Mouse (Mus musculus): ENCODE measurements around the gene Slc2a4. TPM values are rescaled to one million over a fixed set of nuclear protein-coding genes. Genes with fewer than 3 reads are reported as not detected.
A peak's percentile ranks its signal among the peaks of the same experiment; 100 is the strongest.
"Not testable (repeated sequence)": the region's sequence is repeated elsewhere in the genome, so short reads cannot be mapped to it uniquely, and the experiment has no call there.

Gene Slc2a4
- polyA plus RNA-seq, 1 experiment from 2014 or later, result 14.9 TPM

DNA sequence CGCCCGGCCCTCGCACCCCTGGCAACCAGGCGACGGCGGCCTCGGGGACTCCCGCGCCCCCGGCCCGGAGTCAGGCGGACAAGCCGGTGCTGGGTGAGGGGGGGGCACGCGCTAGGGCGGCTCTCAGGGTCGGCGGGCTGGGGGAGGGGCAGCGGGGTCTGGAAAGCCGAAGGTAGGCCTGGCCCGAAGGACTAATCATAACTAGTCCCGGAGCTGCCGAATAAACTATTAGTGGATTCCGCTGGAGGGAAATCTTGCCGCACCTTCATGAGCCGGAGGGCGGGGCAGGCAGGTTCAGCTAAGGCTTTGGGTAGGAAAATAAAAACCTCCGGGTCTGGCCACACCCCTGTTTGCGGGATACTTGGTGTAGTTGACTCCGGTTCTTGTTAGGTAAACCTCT, 11.8 kb downstream of the Slc2a4 start:
- no peaks in the 10 kb centered on the region for H3K9me3 ChIP-seq (replicated peaks)
- H3K4me2 ChIP-seq, result peak overlapping the region; percentile 91
- peak overlapping the region; percentile 61 for H3K9ac ChIP-seq
- H3K4me3 ChIP-seq, result peak overlapping the region; percentile 56
- no peak overlapping the region for H3K27ac ChIP-seq
- 6% methylated on average over 30 of the region's 30 CpGs for WGBS (ENCODE audit: insufficient replicate concordance)
- H3K4me1 ChIP-seq, result peaks cover 38% of the 10 kb centered on the region
- peaks cover 68% of the 10 kb centered on the region for H3K27me3 ChIP-seq (replicated peaks)
- ATAC-seq, result no peak
- H3K36me3 ChIP-seq, result no peaks in the 10 kb centered on the region

DNA sequence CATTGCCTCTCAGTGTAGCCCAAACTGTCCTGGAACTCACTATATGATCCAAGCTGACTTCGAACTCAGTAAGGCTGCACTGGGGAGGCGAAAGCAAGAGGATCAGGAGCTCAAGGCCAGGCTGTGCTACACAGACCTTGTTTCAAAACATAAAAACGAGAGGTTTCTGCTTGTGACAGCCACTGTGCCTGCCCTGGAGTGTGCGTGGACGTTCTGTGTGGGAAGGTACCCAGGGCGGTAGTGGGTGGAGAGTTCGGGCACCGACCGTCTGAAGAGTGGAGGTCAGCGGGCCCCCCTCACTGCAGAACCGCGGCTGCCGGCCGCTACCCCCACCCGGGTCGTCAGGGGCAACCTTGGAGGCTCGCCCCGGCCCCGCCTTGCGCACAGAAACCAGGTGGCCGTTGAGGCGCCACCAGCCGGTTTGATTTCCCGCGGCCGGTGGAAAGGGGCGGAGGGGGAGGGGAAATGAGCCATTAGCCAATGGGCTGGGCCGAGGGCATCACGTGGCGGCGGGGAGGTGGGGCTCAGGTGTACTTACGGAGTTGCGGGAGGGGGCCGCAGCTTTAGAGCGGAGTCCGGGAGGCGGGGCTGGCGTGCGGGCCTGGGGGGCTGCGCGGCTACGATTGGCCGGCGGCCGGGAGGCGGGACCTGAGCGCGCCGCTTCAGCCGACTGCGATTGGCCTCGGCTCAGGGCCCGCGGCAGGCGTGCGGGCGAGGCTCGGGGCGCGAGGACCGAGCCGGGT, 12.7 kb downstream of the Slc2a4 start, which contains the start of gene Ybx2:
Ybx2 (plus strand) TSS at position 660 of the 743 bp plus-strand sequence.
- Histone ChIP-seq H3K4me3 (peak within 1 kb of the TSS; percentile 56), H3K36me3 (no peaks in the 10 kb centered on the region), H3K4me2 (peak within 1 kb of the TSS; percentile 91), H3K27ac (no peak within 1 kb of the TSS), H3K9ac (peak within 1 kb of the TSS; percentile 61), H3K27me3 (replicated peaks) (peaks cover 61% of the 10 kb centered on the region), H3K4me1 (peaks cover 38% of the 10 kb centered on the region), H3K9me3 (replicated peaks) (no peaks in the 10 kb centered on the region)
- peak; percentile 79 for ATAC-seq
- 1% methylated on average over 62 of the region's 62 CpGs for WGBS (ENCODE audit: insufficient replicate concordance)

DNA sequence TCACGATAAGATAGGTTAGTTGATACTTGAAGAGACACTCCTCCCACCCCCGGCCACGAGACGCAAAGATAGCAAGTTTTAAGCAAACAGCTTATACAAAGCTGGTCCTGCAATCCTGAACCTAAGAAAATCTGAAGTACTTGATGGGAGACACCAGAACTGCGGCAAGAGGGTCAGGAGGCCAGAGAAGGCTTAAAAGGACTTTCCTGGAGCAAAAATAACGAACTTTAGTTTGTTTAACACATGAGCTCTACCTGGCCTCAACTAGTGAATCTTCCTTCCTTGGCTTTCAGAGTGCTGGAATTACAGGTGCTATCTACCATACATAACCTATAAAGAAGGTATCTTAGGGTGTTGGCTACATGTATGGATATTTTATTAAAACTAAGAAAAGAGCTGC, 13.3 kb downstream of the Slc2a4 start:
- Histone ChIP-seq H3K4me1 (peaks cover 43% of the 10 kb centered on the region), H3K9me3 (replicated peaks) (no peaks in the 10 kb centered on the region), H3K36me3 (no peaks in the 10 kb centered on the region), H3K4me2 (peak overlapping the region; percentile 91), H3K27ac (no peak overlapping the region), H3K9ac (no peak overlapping the region; the same call in 1 of the 2 replicates), H3K27me3 (replicated peaks) (peaks cover 55% of the 10 kb centered on the region), H3K4me3 (peak overlapping the region; percentile 56)
- ATAC-seq, result no peak
- WGBS (ENCODE audit: insufficient replicate concordance), result 19% methylated on average over 6 of the region's 6 CpGs

DNA sequence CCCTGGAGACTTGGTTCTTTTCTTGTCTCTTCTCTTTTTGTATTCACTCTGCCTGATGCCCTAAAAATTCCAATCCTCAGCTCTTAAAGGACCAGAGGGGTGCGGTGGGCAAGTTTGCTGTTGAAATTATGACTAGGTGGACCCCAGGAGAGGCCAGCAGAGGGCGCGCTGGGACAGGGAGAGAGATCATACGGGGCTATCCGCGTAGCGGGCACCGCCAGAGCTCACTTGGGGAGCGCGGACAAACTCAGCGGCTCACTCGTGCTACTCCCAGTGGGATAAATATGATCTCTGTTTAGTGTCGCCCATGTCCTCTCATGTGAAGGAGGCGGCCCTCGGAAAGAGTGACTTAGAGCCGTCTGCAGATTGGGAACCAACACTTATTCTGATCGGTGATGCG, 13.8 kb downstream of the Slc2a4 start:
- peak overlapping the region; percentile 91 for H3K4me2 ChIP-seq
- H3K9me3 ChIP-seq (replicated peaks), result no peaks in the 10 kb centered on the region
- no peak overlapping the region for H3K9ac ChIP-seq
- H3K4me3 ChIP-seq, result peak overlapping the region; percentile 56
- ATAC-seq, result peak; percentile 59
- H3K27me3 ChIP-seq (replicated peaks), result peaks cover 50% of the 10 kb centered on the region
- H3K36me3 ChIP-seq, result no peaks in the 10 kb centered on the region
- 2% methylated on average over 18 of the region's 18 CpGs for WGBS (ENCODE audit: insufficient replicate concordance)
- H3K27ac ChIP-seq, result no peak overlapping the region; the same call in 1 of the 2 replicates
- peaks cover 44% of the 10 kb centered on the region for H3K4me1 ChIP-seq

DNA sequence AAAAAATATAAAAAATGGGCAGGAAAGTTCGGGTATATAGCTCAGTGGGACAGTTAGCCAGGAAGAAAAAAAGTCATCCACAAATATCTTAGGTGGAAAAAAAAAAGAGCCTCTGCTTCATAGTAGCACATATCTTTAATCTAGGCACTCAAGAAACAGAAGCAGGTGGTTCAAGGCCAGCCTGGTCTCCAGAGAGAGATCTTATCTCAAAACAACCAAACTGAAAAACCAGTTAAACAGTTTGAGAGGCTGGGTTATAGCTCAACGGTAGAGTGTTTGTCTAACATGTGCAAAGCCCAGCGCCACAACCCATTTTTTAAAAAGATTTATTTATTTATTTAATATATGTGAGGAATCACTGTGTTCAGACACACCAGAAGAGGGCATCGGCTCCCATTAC, 14.9 kb downstream of the Slc2a4 start:
- no peak overlapping the region for H3K27ac ChIP-seq
- H3K4me2 ChIP-seq, result no peak overlapping the region
- WGBS (ENCODE audit: insufficient replicate concordance), result 51% methylated on average over 4 of the region's 4 CpGs
- no peak overlapping the region for H3K9ac ChIP-seq
- H3K9me3 ChIP-seq (replicated peaks), result no peaks in the 10 kb centered on the region
- peaks cover 44% of the 10 kb centered on the region for H3K4me1 ChIP-seq
- ATAC-seq, result no peak
- H3K36me3 ChIP-seq, result no peaks in the 10 kb centered on the region
- peaks cover 39% of the 10 kb centered on the region for H3K27me3 ChIP-seq (replicated peaks)
- H3K4me3 ChIP-seq, result no peak overlapping the region

DNA sequence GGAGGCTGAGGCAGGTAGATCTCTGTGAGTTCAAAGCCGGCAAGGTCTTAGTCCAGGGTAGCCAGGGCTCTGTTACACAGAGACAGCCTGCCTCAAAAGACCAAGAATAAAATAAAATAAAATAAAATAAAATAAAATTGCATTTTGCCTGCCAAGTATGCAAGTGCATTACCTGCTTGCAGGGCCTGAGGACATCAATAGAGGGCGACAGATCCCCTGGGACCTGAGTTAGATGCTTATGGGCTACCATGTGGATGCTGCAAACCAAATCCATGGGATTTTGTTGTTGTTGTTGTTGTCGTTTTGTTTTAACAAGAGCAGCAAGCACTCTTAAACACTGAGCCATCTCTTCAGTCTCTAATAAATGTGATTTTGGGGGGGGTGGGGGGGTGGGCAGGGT, 15.7 kb downstream of the Slc2a4 start:
- Histone ChIP-seq H3K9ac (no peak overlapping the region), H3K36me3 (no peaks in the 10 kb centered on the region), H3K9me3 (replicated peaks) (no peaks in the 10 kb centered on the region), H3K27ac (no peak overlapping the region), H3K27me3 (replicated peaks) (peaks cover 31% of the 10 kb centered on the region), H3K4me3 (no peak overlapping the region), H3K4me2 (no peak overlapping the region), H3K4me1 (peaks cover 41% of the 10 kb centered on the region)
- WGBS (ENCODE audit: insufficient replicate concordance), result 29% methylated on average over 3 of the region's 3 CpGs
- ATAC-seq, result no peak

DNA sequence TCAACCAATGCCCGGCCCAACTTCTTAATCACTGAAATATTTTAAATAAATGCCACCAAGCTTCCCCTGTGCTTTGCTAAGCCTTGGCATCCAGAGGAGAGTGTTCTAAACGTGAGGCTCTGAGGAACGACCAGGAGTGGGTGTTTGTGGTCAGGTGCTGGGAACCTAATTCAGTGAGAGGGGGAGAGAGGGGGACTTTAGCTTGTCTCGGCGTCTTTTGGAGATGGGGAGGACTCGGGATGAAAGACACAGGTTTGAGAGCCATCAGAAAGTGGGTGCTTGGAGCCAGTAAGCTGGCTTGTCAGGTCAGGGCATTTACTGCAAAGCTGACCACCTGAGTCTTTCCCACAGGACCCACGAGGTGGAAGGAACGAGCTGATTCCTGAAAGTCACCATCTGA, 16.2 kb downstream of the Slc2a4 start:
- WGBS (ENCODE audit: insufficient replicate concordance), result 54% methylated on average over 8 of the region's 8 CpGs
- no peak overlapping the region for H3K4me3 ChIP-seq
- H3K27ac ChIP-seq, result no peak overlapping the region
- H3K27me3 ChIP-seq (replicated peaks), result peaks cover 26% of the 10 kb centered on the region
- H3K4me1 ChIP-seq, result peaks cover 36% of the 10 kb centered on the region
- ATAC-seq, result no peak
- no peaks in the 10 kb centered on the region for H3K9me3 ChIP-seq (replicated peaks)
- no peaks in the 10 kb centered on the region for H3K36me3 ChIP-seq
- H3K9ac ChIP-seq, result no peak overlapping the region
- H3K4me2 ChIP-seq, result no peak overlapping the region

DNA sequence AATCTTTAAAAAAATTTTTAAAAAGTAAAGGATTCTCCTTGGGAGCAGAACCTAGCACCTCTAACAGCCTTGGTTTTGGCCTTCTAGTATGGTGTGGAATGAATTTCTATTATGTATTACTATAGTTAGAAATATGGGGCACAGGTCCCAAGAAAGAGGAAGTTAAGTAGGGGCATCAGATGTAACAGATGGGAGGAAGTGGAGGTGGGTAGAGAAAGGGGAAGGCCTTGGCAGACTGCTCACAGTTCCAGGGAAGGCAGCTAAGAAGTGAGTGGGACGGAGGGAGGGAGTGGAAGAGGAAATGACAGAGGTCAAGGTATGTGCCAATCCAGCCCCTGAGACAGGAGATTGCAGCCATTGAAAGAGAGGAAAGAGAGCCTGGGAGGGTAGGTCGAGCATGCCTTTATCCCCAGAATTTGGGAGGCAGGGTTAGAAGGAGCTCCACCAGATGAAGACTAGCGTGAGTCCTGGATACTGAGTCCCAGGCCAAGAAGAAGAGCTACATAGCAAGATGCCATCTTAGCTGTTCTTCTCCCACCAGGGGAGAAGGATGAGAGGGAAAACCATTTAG, 16.9 kb downstream of the Slc2a4 start:
- H3K4me3 ChIP-seq, result no peak overlapping the region
- no peak overlapping the region for H3K9ac ChIP-seq
- no peaks in the 10 kb centered on the region for H3K36me3 ChIP-seq
- H3K4me2 ChIP-seq, result no peak overlapping the region
- 41% methylated on average over 3 of the region's 3 CpGs for whole genome bisulfite sequencing (ENCODE audit: insufficient replicate concordance)
- H3K27ac ChIP-seq, result 0 out of 2 replicates have a peak overlapping the region, but pooled peaks have one; percentile 47
- H3K27me3 ChIP-seq (replicated peaks), result peaks cover 19% of the 10 kb centered on the region
- peaks cover 30% of the 10 kb centered on the region for H3K4me1 ChIP-seq
- ATAC-seq, result no peak
- H3K9me3 ChIP-seq (replicated peaks), result no peaks in the 10 kb centered on the region

DNA sequence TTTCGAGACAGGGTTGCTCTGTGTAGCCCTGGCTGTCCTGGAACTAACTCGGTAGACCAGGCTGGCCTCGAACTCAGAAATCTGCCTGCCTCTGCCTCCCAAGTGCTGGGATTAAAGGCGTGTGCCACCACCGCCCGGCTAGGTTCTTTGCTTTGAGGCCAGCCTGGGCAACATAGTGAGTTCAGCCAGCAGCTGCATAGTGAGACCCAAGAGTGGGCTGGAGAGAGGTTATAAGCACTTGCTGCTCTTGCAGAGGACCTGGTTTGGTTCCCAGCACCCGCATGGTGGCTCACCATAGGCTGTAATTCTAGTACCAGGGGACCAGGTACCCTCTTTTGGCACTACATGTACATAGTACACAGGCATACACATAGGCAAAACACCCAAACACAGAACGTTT, 17.8 kb downstream of the Slc2a4 start:
- not testable (repeated sequence) for H3K9ac ChIP-seq; ATAC-seq; H3K4me3 ChIP-seq; H3K27me3 ChIP-seq (replicated peaks); H3K36me3 ChIP-seq; H3K4me2 ChIP-seq; H3K27ac ChIP-seq; H3K9me3 ChIP-seq (replicated peaks)
- 76% methylated on average over 8 of the region's 8 CpGs for WGBS (ENCODE audit: insufficient replicate concordance)
- peaks cover 21% of the 10 kb centered on the region for H3K4me1 ChIP-seq

DNA sequence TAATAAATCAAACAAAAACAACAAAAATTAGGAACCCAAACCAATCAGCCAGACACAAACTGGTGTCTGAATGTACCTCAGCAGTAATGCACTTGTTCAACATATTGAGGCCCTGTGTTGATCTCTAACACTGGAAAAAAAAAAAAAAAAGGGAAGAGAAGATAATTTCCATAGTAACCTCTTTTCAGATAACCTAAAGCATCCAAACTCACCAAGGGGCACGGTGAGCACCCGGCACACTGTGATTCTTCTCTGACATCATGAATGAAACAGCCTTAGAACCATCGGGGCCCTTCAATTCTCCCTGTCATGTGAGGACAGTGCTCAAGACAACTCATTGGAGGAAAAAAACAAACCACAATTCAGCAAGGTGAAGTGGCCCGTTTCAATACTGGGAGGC, 18.3 kb downstream of the Slc2a4 start:
- 32% methylated on average over 4 of the region's 4 CpGs for WGBS (ENCODE audit: insufficient replicate concordance)
- Histone ChIP-seq H3K4me3 (no peak overlapping the region), H3K4me1 (peaks cover 16% of the 10 kb centered on the region), H3K9ac (no peak overlapping the region), H3K9me3 (replicated peaks) (no peaks in the 10 kb centered on the region), H3K27ac (no peak overlapping the region), H3K4me2 (no peak overlapping the region), H3K27me3 (replicated peaks) (peaks cover 5% of the 10 kb centered on the region), H3K36me3 (no peaks in the 10 kb centered on the region)
- no peak for ATAC-seq

DNA sequence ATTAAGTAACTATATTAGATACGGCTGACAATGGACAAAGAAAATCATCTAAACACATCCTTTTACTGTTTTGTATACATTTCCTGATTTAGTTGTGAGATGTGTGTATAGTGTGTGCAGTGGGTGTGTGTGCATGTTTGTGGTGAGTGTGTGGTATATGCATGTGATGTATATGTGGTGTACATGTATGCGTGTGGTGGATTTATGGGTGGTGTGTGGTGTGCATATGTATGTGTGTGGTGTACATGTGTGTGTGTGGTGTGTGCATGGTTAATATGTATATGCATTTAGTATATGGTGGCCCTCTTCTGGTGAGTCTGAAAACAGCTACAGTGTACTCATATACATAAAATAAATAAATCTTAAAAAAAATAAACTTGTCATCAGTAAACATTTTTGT, 20.5 kb downstream of the Slc2a4 start:
- Histone ChIP-seq H3K36me3 (no peaks in the 10 kb centered on the region), H3K27ac (no peak overlapping the region), H3K4me3 (no peak overlapping the region), H3K9me3 (replicated peaks) (no peaks in the 10 kb centered on the region), H3K4me2 (no peak overlapping the region), H3K4me1 (peaks cover 27% of the 10 kb centered on the region), H3K9ac (no peak overlapping the region), H3K27me3 (replicated peaks) (no peaks in the 10 kb centered on the region)
- ATAC-seq, result no peak
- WGBS (ENCODE audit: insufficient replicate concordance), result 90% methylated on average over 2 of the region's 2 CpGs

DNA sequence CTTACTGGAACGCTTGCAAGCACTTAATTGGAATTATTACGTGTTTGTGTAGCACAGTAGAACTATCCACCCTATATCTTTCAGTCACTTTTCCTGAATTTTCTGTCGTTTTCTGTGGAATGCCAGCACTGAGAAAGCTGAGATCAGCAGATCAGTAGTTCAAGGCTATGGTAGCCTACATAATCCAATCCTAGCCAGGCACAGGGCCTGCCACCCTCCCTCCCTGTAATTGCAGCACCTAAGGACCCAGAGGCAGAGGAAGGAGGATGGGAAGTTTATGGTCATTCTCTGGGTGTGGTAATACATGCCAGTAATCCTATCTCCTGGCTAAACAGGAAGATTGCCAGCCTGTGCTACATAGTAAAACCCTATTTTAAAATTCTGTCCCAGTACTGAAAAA, 25.2 kb downstream of the Slc2a4 start:
- H3K27me3 ChIP-seq (replicated peaks), result no peaks in the 10 kb centered on the region
- no peak for ATAC-seq
- H3K27ac ChIP-seq, result peak overlapping the region; percentile 99
- H3K4me2 ChIP-seq, result peak overlapping the region; percentile 78
- H3K9ac ChIP-seq, result peak overlapping the region; percentile 79
- no peaks in the 10 kb centered on the region for H3K9me3 ChIP-seq (replicated peaks)
- WGBS (ENCODE audit: insufficient replicate concordance), result 65% methylated on average over 3 of the region's 3 CpGs
- peaks cover 21% of the 10 kb centered on the region for H3K36me3 ChIP-seq
- peaks cover 44% of the 10 kb centered on the region for H3K4me1 ChIP-seq
- peak overlapping the region; percentile 86 for H3K4me3 ChIP-seq
